Mouse (Mus musculus): ENCODE data around the gene Fastkd2.

The Fastkd2 gene

GRCm38 (mm10) chr1:63730240-63730771 is at the start of gene Fastkd2, which contains the start of gene Mdh1b:
TSS of gene Fastkd2 (plus strand) at chr1:63730614.
TSS of gene Mdh1b (minus strand) at chr1:63730318.
- DNase-seq (ENCODE audit: low read depth, low spot score) = peak; percentile 98

DNA sequence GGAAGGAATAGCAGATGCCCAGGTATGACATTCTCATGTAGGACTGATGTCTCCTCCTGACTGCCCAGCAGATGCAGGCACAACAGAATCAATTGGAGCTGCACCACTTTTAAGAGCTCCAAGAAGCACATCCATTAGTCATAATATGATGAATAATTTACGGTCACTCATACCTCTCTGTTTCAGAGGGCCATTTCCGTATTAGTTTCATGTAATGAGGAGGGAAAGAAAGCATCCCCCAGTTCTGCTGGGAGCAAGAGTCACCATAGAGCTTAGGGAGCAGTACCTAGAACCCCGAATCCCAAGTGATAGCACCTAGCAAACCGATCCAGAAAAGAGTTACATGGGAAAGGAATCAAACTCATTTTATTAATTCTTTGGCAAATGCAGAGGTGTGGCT is 43.6 kb upstream of the Fastkd2 start, which contains the start of gene Dytn:
Gene Dytn (minus strand): TSS at position 101 of the 400 bp plus-strand sequence.
- DNase-seq (ENCODE audit: low read depth, low spot score) = no peak

DNA sequence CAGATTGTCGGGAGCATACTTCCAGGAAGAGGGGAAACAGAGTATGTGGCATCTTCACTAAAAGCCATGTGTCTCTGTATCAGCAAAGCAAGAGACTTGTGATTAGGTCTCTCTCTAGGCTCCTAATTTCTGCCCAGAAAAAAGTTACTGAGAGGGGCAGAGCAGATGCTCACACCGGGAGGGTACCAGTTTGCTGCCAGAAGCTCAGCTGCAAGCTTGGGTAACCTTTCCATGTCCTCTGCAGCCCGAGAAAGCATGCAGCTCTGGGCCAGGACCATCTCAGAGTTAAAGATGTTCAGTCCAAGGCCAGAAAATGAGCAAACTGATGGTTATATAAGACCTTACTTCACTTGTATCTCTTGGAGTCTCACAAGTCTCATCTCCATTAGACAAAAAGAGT is 33.6 kb upstream of the Fastkd2 start:
- DNase-seq (ENCODE audit: low read depth, low spot score) = peak; percentile 24

DNA sequence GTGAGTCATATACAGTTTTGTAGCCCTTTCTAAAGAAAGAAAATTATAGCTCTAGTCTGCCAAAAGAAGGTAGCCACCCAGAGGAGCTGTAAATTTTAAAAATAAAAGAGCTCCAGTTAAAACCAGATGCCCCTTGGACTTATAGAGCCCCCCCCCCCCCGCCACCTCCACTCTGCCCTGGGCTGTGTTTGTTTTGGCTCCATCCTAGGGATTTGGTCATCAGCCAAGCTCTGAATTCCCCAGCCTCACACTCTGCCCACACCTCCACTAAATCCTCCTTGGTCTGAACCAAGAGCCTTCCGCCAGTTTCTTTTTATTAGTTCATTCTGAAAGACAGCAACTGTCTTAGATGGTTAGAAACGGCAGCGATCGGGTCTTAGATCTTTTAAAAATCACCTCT is 24.7 kb upstream of the Fastkd2 start:
- peak; percentile 20 for DNase-seq (ENCODE audit: low read depth, low spot score)

DNA sequence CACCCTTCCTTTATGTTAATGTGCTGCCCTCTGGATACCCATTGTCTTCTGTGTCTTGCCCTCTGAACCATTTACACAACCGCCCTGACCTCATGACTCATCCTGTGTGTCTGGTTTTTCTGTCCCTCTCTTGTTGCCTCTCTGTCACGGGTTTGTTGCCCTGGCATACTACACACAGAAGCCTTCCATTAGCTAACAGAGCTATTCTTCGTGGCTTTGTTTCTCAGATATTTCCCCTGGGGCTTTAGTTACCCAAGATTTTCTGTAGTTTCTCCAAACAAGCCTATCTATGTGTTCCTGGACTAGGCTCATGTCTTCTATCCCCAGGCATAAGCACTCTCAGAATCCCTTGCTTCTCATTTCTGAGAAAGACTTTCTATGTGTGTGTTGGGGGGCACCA is 21.5 kb upstream of the Fastkd2 start:
- no peak for DNase-seq (ENCODE audit: low read depth, low spot score)

- peak; percentile 75 for DNase-seq (ENCODE audit: low read depth, low spot score)
These were observed 10.3 kb upstream of the Fastkd2 start for GRCm38 (mm10) chr1:63720161-63720560.

DNA sequence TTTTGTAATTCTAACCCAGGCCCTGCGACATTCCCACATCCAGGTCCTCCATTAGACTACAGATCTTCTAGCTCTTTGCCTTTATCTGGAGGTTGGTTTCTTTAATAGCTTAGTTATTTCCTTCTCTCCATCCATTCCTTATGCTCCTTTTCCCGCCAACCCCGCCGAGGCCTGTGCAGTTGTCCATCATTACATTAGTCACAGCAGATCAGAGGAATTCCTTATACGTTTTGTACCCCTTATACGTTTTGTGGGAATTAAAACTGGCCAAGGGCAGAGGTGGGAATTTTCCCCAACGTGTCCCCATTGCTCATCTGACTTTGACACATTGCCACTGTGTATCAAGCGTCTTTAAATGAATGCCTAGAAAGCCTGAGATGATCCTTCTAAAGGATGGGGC is 618 bp upstream of the Fastkd2 start:
- DNase-seq (ENCODE audit: low read depth, low spot score) = peak; percentile 6

- DNase-seq (ENCODE audit: low read depth, low spot score) = peak; percentile 16
These were observed 25.6 kb downstream of the Fastkd2 start for GRCm38 (mm10) chr1:63756005-63756404.

DNA sequence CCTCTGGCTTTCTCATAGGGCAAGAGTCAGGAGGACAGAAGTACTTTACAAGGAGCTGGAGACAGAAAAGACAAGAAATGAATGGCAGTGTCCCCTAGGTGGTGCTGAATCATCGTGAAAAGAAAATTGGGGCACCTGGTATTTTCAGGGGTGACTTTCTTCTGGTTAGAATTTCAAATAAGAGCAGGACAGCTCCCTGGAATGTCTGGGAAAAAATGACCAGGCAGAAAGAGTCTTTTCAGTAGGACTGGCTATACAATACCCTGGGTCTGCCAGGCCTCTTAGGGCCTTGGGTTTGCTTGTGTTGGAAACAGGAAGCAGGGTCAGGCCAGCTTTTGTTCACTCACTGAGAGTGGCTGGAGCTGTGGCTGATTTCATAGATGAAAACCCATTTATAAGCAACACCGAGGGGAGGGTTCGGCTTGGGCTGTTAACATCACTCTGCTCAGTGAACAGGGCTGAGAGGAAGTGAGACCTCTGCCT is 32.8 kb downstream of the Fastkd2 start:
- peak; percentile 87 for DNase-seq (ENCODE audit: low read depth, low spot score)

- peak; percentile 50 for DNase-seq (ENCODE audit: low read depth, low spot score)
These were observed 33.5 kb downstream of the Fastkd2 start for GRCm38 (mm10) chr1:63763881-63764386.

GRCm38 (mm10) chr1:63764395-63764794 is 34.0 kb downstream of the Fastkd2 start:
- DNase-seq (ENCODE audit: low read depth, low spot score) = peak; percentile 23

GRCm38 (mm10) chr1:63768112-63768511 is 37.7 kb downstream of the Fastkd2 start:
- DNase-seq (ENCODE audit: low read depth, low spot score) = peak; percentile 70

DNA sequence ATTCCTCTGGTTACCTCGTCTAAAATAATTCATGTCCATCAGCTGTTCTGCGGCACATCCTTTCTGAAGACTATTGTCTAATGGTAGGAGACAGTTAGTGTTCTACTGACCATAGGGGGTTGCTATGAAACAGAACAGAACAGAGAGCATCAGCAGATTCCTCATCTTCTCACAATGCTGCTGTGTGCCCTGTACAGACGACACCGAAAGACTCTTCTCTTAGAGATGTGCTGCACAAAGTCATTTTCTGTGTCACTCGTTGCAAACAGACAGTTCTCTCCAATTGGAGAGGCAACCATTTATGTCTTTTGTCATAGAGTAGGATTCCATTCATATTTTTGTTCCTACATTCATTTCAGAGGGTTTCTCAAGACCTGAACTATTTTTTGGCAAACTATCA is 38.8 kb downstream of the Fastkd2 start, which contains the start of gene 4933402D24Rik:
Gene 4933402D24Rik (minus strand): TSS at position 101 of the 400 bp plus-strand sequence.
- no peak for DNase-seq (ENCODE audit: low read depth, low spot score)

DNA sequence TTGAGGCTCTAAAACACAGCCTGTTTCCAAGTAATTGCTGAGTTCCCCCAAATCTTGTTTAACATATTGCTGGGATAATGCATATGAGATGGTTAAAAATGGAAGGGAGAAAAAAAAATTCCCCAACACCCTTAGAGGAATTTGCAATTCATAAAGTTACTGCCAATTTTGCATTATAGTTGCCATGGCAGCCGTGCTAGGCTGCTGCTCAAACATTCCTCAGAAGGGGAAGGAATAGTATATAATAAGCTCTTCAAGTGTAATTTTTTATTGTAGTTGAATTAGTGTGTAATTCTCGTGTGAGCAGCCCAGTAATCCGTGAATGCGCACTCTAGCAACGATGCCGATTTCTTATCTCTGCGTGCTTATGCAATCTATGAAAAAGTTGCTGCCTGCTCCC is 39.9 kb downstream of the Fastkd2 start:
- peak; percentile 89 for DNase-seq (ENCODE audit: low read depth, low spot score)

- DNase-seq (ENCODE audit: low read depth, low spot score) = no peak
These were observed 46.0 kb downstream of the Fastkd2 start for GRCm38 (mm10) chr1:63776396-63776795.

GRCm38 (mm10) chr1:63776902-63777630 is 46.7 kb downstream of the Fastkd2 start:
- DNase-seq (ENCODE audit: low read depth, low spot score) = no peak

DNA sequence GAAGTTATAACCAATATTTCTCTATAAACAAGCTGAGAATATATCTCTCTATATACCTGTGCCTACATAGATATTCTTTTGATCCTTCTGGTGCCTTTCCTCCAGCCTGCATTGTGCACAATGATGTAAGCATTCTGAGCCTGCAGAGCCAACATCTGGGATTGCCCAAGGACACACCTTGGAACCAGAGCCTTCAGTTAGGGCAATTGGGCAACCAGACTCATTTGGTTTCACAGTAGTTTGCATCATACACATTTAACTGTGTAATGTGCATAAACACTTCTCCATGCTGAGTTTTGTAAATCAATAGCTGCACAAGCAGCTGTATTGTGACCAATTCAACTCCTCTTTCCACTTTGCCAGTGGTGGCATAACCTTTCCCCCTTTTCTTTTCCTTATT is 63.9 kb downstream of the Fastkd2 start:
- no peak for DNase-seq (ENCODE audit: low read depth, low spot score)
